Mouse (Mus musculus) MEL (cell line): ENCODE data around the gene Rec8. TPM values are rescaled to one million over a fixed set of nuclear protein-coding genes. Genes with fewer than 3 reads are reported as not detected.

ENCODE experiments used
- DNase-seq: peaks from one replicate; pipeline ENCODE4 v3.0.0; 2011; ENCODE audit warnings: low read depth, low spot score
- H3K27ac ChIP-seq: 2 replicates; pipeline ENCODE4 v1.5.1; 2012; ENCODE audit warnings: low read depth, mild to moderate bottlenecking, control low read depth, low read length, moderate library complexity; ENCODE audit not compliant: control insufficient read depth
- H3K27me3 ChIP-seq, 2 experiments: fragments of 150-350 bp in 1 of 2; sonication (generic) in 1 of 2; 2 replicates each; pipeline ENCODE4 v1.6.1; 2012; ENCODE audit warnings: low read length in 2 of 2, mild to moderate bottlenecking in 2 of 2, improper control_type of control experiment in 1 of 2, moderate library complexity in 1 of 2; ENCODE audit not compliant: insufficient read depth in 2 of 2, control insufficient read depth in 1 of 2
- H3K36me3 ChIP-seq, 2 experiments: 2 replicates each; pipeline ENCODE4 v1.6.1; 2012 to 2014; ENCODE audit warnings: low read length in 2 of 2, improper control_type of control experiment in 1 of 2, inconsistent platforms in 1 of 2, mild to moderate bottlenecking in 1 of 2; ENCODE audit not compliant: insufficient read depth in 2 of 2, control insufficient read depth in 1 of 2
- H3K4me1 ChIP-seq, 2 experiments: fragments of 150-350 bp in 1 of 2; sonication (generic) in 1 of 2; 2 replicates each; pipeline ENCODE4 v1.6.1; 2012; ENCODE audit warnings: low read length in 2 of 2, improper control_type of control experiment in 1 of 2, mild to moderate bottlenecking in 1 of 2; ENCODE audit not compliant: insufficient read depth in 2 of 2, control insufficient read depth in 1 of 2
- H3K4me3 ChIP-seq, 2 experiments: fragments of 150-350 bp in 1 of 2; sonication (generic) in 1 of 2; 2 replicates each; pipeline ENCODE4 v1.5.1; 2012; ENCODE audit warnings: low read depth in 2 of 2, low read length in 2 of 2, mild to moderate bottlenecking in 2 of 2, moderate library complexity in 2 of 2, control low read depth in 1 of 2, improper control_type of control experiment in 1 of 2; ENCODE audit not compliant: control insufficient read depth in 1 of 2, insufficient read depth in 1 of 2
- H3K79me2 ChIP-seq: 2 replicates; pipeline ENCODE4 v1.6.1; 2012; ENCODE audit warnings: mild to moderate bottlenecking, low read length, moderate library complexity; ENCODE audit not compliant: control insufficient read depth, poor library complexity, insufficient read depth
- H3K9ac ChIP-seq: 2 replicates; pipeline ENCODE4 v1.6.1; 2012; ENCODE audit warnings: low read depth, mild to moderate bottlenecking, control low read depth, low read length, moderate library complexity; ENCODE audit not compliant: control insufficient read depth, poor library complexity, severe bottlenecking
- H3K9me3 ChIP-seq: fragments of 150-350 bp; sonication (generic); replicated peaks from 2 replicates; pipeline ENCODE4 v1.6.1; 2012; ENCODE audit warnings: mild to moderate bottlenecking, low read length, improper control_type of control experiment, moderate library complexity; ENCODE audit not compliant: insufficient read depth
- BHLHE40 ChIP-seq: IDR thresholded peaks from 2 replicates; pipeline ENCODE4 v1.6.1; 2012; ENCODE audit warnings: low read depth, mild to moderate bottlenecking, inconsistent platforms, low read length, improper control_type of control experiment, borderline replicate concordance
- CHD1 ChIP-seq: IDR thresholded peaks from 2 replicates; pipeline ENCODE4 v1.6.1; 2012; ENCODE audit warnings: low read depth, mild to moderate bottlenecking, inconsistent platforms, low read length, improper control_type of control experiment
- E2F4 ChIP-seq: IDR thresholded peaks from 2 replicates; pipeline ENCODE4 v1.6.1; 2011; ENCODE audit warnings: low read depth, low read length, improper control_type of control experiment, borderline replicate concordance
- ELF1 ChIP-seq: IDR thresholded peaks from 2 replicates; pipeline ENCODE4 v1.6.1; 2014; ENCODE audit warnings: low read depth, mild to moderate bottlenecking, inconsistent platforms, low read length, improper control_type of control experiment, moderate library complexity
- ETS1 ChIP-seq: IDR thresholded peaks from 2 replicates; pipeline ENCODE4 v1.6.1; 2012; ENCODE audit warnings: low read depth, mild to moderate bottlenecking, inconsistent platforms, low read length, improper control_type of control experiment, moderate library complexity
- HCFC1 ChIP-seq: IDR thresholded peaks from 2 replicates; pipeline ENCODE4 v1.6.1; 2012; ENCODE audit warnings: low read depth, mild to moderate bottlenecking, inconsistent platforms, low read length, improper control_type of control experiment, moderate library complexity
- JUND ChIP-seq: IDR thresholded peaks from 2 replicates; pipeline ENCODE4 v1.6.1; 2011; ENCODE audit warnings: low read depth, mild to moderate bottlenecking, improper control_type of control experiment, low read length
- KAT2A ChIP-seq: conservative IDR thresholded peaks from 2 replicates; pipeline ENCODE4 v1.6.1; 2012; ENCODE audit warnings: low read depth, low read length, improper control_type of control experiment, inconsistent platforms
- MAZ ChIP-seq: IDR thresholded peaks from 2 replicates; pipeline ENCODE4 v1.6.1; 2012; ENCODE audit warnings: low read depth, mild to moderate bottlenecking, inconsistent platforms, low read length, improper control_type of control experiment
- MXI1 ChIP-seq: IDR thresholded peaks from 2 replicates; pipeline ENCODE4 v1.6.1; 2011; ENCODE audit warnings: mild to moderate bottlenecking, low read depth, low read length, improper control_type of control experiment
- MYB ChIP-seq: IDR thresholded peaks from 2 replicates; pipeline ENCODE4 v1.6.1; 2011; ENCODE audit warnings: mild to moderate bottlenecking, low read depth, low read length, improper control_type of control experiment
- MYC ChIP-seq: IDR thresholded peaks from 2 replicates; pipeline ENCODE4 v1.6.1; 2011; ENCODE audit warnings: low read depth, mild to moderate bottlenecking, low read length, improper control_type of control experiment, moderate library complexity
- NRF1 ChIP-seq: IDR thresholded peaks from 2 replicates; pipeline ENCODE4 v1.6.1; 2014; ENCODE audit warnings: low read depth, mild to moderate bottlenecking, inconsistent platforms, low read length, improper control_type of control experiment, moderate library complexity; ENCODE audit not compliant: poor library complexity, insufficient read depth, severe bottlenecking
- RCOR1 ChIP-seq: IDR thresholded peaks from 2 replicates; pipeline ENCODE4 v1.6.1; 2012; ENCODE audit warnings: low read depth, mild to moderate bottlenecking, inconsistent platforms, low read length, improper control_type of control experiment
- SMC3 ChIP-seq: IDR thresholded peaks from 2 replicates; pipeline ENCODE4 v1.6.1; 2011; ENCODE audit warnings: low read depth, low read length, improper control_type of control experiment
- TBP ChIP-seq: IDR thresholded peaks from 2 replicates; pipeline ENCODE4 v1.8.0; 2011; ENCODE audit warnings: low read depth, low read length, improper control_type of control experiment
- UBTF ChIP-seq: IDR thresholded peaks from 2 replicates; pipeline ENCODE4 v1.6.1; 2012; ENCODE audit warnings: low read depth, mild to moderate bottlenecking, inconsistent platforms, low read length, improper control_type of control experiment, moderate library complexity, borderline replicate concordance; ENCODE audit not compliant: insufficient read depth
- ZMIZ1 ChIP-seq: IDR thresholded peaks from 2 replicates; pipeline ENCODE4 v1.6.1; 2012; ENCODE audit warnings: low read depth, mild to moderate bottlenecking, inconsistent platforms, low read length, improper control_type of control experiment, moderate library complexity
- polyA plus RNA-seq, 2 experiments: library from polyadenylated mRNA; stranded (reverse) in 1 of 2; unstranded in 1 of 2; fragments of >175 nt in 1 of 2; fragments of >200 nt in 1 of 2; gene quantifications; 2 replicates each; pipeline versions ENCODE4 v1.2.1 to v1.2.4; 2012; ENCODE audit warnings: low replicate concordance in 2 of 2, low read depth in 1 of 2; ENCODE audit not compliant: insufficient read length in 2 of 2, insufficient read depth in 1 of 2, missing spikeins in 1 of 2
- total RNA-seq: library from RNA; depleted of rRNA; stranded (reverse); fragments of 300-350 nt; gene quantifications from 2 replicates; pipeline ENCODE4 v1.2.3, GENCODE M21; 2012

Rec8 gene
- total and polyA plus RNA-seq, 3 experiments = 1.5 to 2.5 TPM; not detected in 1

- no peak for TF ChIP-seq KAT2A
- no peak for TF ChIP-seq NRF1
- no peak for TF ChIP-seq CHD1
- TF ChIP-seq MYC = peak; percentile 93
- peak; percentile 54 for TF ChIP-seq HCFC1
- TF ChIP-seq TBP = no peak
- TF ChIP-seq MAZ = peak; percentile 25; the same call in 1 of the 2 replicates
- TF ChIP-seq BHLHE40 = peak; percentile 11; the same call in 1 of the 2 replicates
- TF ChIP-seq, all 39 proteins: peak for 20
Observed at GRCm38 (mm10) chr14:55586149-55586548, 31.7 kb upstream of the Rec8 start (continued).

GRCm38 (mm10) chr14:55589271-55589670 lies 28.6 kb upstream of the Rec8 start:
- DNase-seq = no peak
- Histone ChIP-seq H3K9me3 (no peaks in the 10 kb centered on the region), H3K4me1 (peaks cover 3 to 44% of the 10 kb centered on the region in 2 experiments), H3K9ac (no peak overlapping the region), H3K27me3 (no peaks in the 10 kb centered on the region), H3K4me3 (no peak overlapping the region), H3K79me2 (peaks cover 30% of the 10 kb centered on the region), H3K27ac (no peak overlapping the region), H3K36me3 (peaks cover 0 to 30% of the 10 kb centered on the region in 2 experiments; a peak in 2 of 4 replicates)
- TF ChIP-seq UBTF (no peak), ZMIZ1 (no peak), HCFC1 (no peak), SMC3 (no peak), MXI1 (no peak), E2F4 (no peak), NRF1 (no peak), BHLHE40 (no peak)

- Histone ChIP-seq H3K27me3 (no peaks in the 10 kb centered on the region), H3K4me3 (peak overlapping the region; percentile 80 to 94), H3K9me3 (no peaks in the 10 kb centered on the region), H3K36me3 (peaks cover 3 to 30% of the 10 kb centered on the region in 2 experiments; a peak in 3 of 4 replicates), H3K27ac (peak overlapping the region; percentile 35; the same call in 1 of the 2 replicates), H3K4me1 (peaks cover 3 to 44% of the 10 kb centered on the region in 2 experiments), H3K79me2 (peaks cover 24% of the 10 kb centered on the region), H3K9ac (peak overlapping the region; percentile 65)
- peak; percentile 35 for DNase-seq
- TF ChIP-seq BHLHE40 (no peak), KAT2A (no peak), JUND (no peak), MYB (no peak), ETS1 (no peak), ELF1 (no peak), RCOR1 (0 out of 2 replicates have a peak, but pooled peaks have one; percentile 8), MYC (no peak)
Observed at GRCm38 (mm10) chr14:55589771-55590448, 27.9 kb upstream of the Rec8 start.
